Mouse (Mus musculus): ENCODE data around the gene Dock9. TPM values are rescaled to one million over a fixed set of nuclear protein-coding genes. Genes with fewer than 3 reads are reported as not detected.
A peak's percentile ranks its signal among the peaks of the same experiment; 100 is the strongest.

The Dock9 gene
- total and polyA plus RNA-seq, 2 experiments from 2014 or later: 14.0 to 68.8 TPM

GRCm38 (mm10) chr14:121738431-121739403, 58.9 kb downstream of the Dock9 start:
- peaks cover 20% of the 10 kb centered on the region; the same call in 1 of the 2 replicates for H3K4me1 ChIP-seq (ENCODE audit: insufficient read depth, low read length)
- H3K9ac ChIP-seq (replicated peaks; ENCODE audit: low read length, poor library complexity, severe bottlenecking): peak overlapping the region; percentile 65
- DNase-seq (ENCODE audit: low spot score) (peak; percentile 60), ATAC-seq (ENCODE audit: low FRiP score) (peak; percentile 67)
- H3K36me3 ChIP-seq (ENCODE audit: insufficient read depth, low read length): no peaks in the 10 kb centered on the region
- H3K4me2 ChIP-seq (ENCODE audit: low read depth, low read length, poor library complexity, severe bottlenecking): peak overlapping the region; percentile 66
- H3K27ac ChIP-seq (ENCODE audit: low read depth, low read length): peak overlapping the region; percentile 78
- 26% methylated on average over 24 of the region's 24 CpGs for whole genome bisulfite sequencing
- TF ChIP-seq CTCF (IDR thresholded peaks at IDR 0.05): no peak
- H3K4me3 ChIP-seq (ENCODE audit: low read depth, low read length): peak overlapping the region; percentile 46
- no peaks in the 10 kb centered on the region for H3K27me3 ChIP-seq (ENCODE audit: insufficient read depth, low read length)
- H3K9me3 ChIP-seq (ENCODE audit: low read length): no peaks in the 10 kb centered on the region

GRCm38 (mm10) chr14:121737277-121737676, 60.4 kb downstream of the Dock9 start:
- DNase-seq (ENCODE audit: low spot score): no peak
- Histone ChIP-seq H3K27me3 (ENCODE audit: insufficient read depth, low read length) (no peaks in the 10 kb centered on the region), H3K36me3 (ENCODE audit: insufficient read depth, low read length) (no peaks in the 10 kb centered on the region), H3K9ac (replicated peaks; ENCODE audit: low read length, poor library complexity, severe bottlenecking) (peak overlapping the region; percentile 65), H3K9me3 (ENCODE audit: low read length) (no peaks in the 10 kb centered on the region), H3K4me2 (ENCODE audit: low read depth, low read length, poor library complexity, severe bottlenecking) (peak overlapping the region; percentile 66), H3K4me1 (ENCODE audit: insufficient read depth, low read length) (peaks cover 24% of the 10 kb centered on the region; the same call in 1 of the 2 replicates), H3K27ac (ENCODE audit: low read depth, low read length) (0 out of 2 replicates have a peak overlapping the region, but pooled peaks have one; percentile 78), H3K4me3 (ENCODE audit: low read depth, low read length) (peak overlapping the region; percentile 46)
- WGBS: 79% methylated on average over 8 of the region's 8 CpGs
- no peak for TF ChIP-seq CTCF (IDR thresholded peaks at IDR 0.05)
- ATAC-seq (ENCODE audit: low FRiP score): no peak

GRCm38 (mm10) chr14:121735678-121736077, 62.0 kb downstream of the Dock9 start:
- H3K36me3 ChIP-seq (ENCODE audit: insufficient read depth, low read length): no peaks in the 10 kb centered on the region
- no peak overlapping the region for H3K4me3 ChIP-seq (ENCODE audit: low read depth, low read length)
- H3K9me3 ChIP-seq (ENCODE audit: low read length): no peaks in the 10 kb centered on the region
- TF ChIP-seq CTCF (IDR thresholded peaks at IDR 0.05): peak; percentile 56
- no peak overlapping the region for H3K27ac ChIP-seq (ENCODE audit: low read depth, low read length)
- no peaks in the 10 kb centered on the region for H3K27me3 ChIP-seq (ENCODE audit: insufficient read depth, low read length)
- H3K4me2 ChIP-seq (ENCODE audit: low read depth, low read length, poor library complexity, severe bottlenecking): peak overlapping the region; percentile 66
- DNase-seq (ENCODE audit: low spot score) (no peak), ATAC-seq (ENCODE audit: low FRiP score) (no peak)
- H3K4me1 ChIP-seq (ENCODE audit: insufficient read depth, low read length): peaks cover 24% of the 10 kb centered on the region; the same call in 1 of the 2 replicates
- no peak overlapping the region for H3K9ac ChIP-seq (replicated peaks; ENCODE audit: low read length, poor library complexity, severe bottlenecking)
- WGBS: 69% methylated on average over 7 of the region's 7 CpGs

- ATAC-seq (ENCODE audit: low FRiP score) (no peak), DNase-seq (ENCODE audit: low spot score) (no peak)
- Histone ChIP-seq H3K4me1 (ENCODE audit: insufficient read depth, low read length) (peaks cover 14% of the 10 kb centered on the region; the same call in 1 of the 2 replicates), H3K9ac (replicated peaks; ENCODE audit: low read length, poor library complexity, severe bottlenecking) (no peak overlapping the region), H3K4me2 (ENCODE audit: low read depth, low read length, poor library complexity, severe bottlenecking) (0 out of 2 replicates have a peak overlapping the region, but pooled peaks have one; percentile 18), H3K27me3 (ENCODE audit: insufficient read depth, low read length) (no peaks in the 10 kb centered on the region), H3K9me3 (ENCODE audit: low read length) (no peaks in the 10 kb centered on the region), H3K27ac (ENCODE audit: low read depth, low read length) (no peak overlapping the region), H3K4me3 (ENCODE audit: low read depth, low read length) (no peak overlapping the region), H3K36me3 (ENCODE audit: insufficient read depth, low read length) (no peaks in the 10 kb centered on the region)
- WGBS: 83% methylated on average over 7 of the region's 7 CpGs
- TF ChIP-seq CTCF (IDR thresholded peaks at IDR 0.05): no peak
Observed at GRCm38 (mm10) chr14:121734217-121734616, 63.4 kb downstream of the Dock9 start.

- no peak for DNase-seq (ENCODE audit: low spot score)
- no peaks in the 10 kb centered on the region for H3K36me3 ChIP-seq (ENCODE audit: insufficient read depth, low read length)
- 94% methylated on average over 12 of the region's 12 CpGs for WGBS
- peaks cover 13% of the 10 kb centered on the region; the same call in 1 of the 2 replicates for H3K4me1 ChIP-seq (ENCODE audit: insufficient read depth, low read length)
- H3K27me3 ChIP-seq (ENCODE audit: insufficient read depth, low read length): no peaks in the 10 kb centered on the region
- H3K27ac ChIP-seq (ENCODE audit: low read depth, low read length): no peak overlapping the region
- no peak overlapping the region for H3K9ac ChIP-seq (replicated peaks; ENCODE audit: low read length, poor library complexity, severe bottlenecking)
- no peak overlapping the region for H3K4me3 ChIP-seq (ENCODE audit: low read depth, low read length)
- H3K9me3 ChIP-seq (ENCODE audit: low read length): no peaks in the 10 kb centered on the region
- TF ChIP-seq CTCF (IDR thresholded peaks at IDR 0.05): no peak
- 0 out of 2 replicates have a peak overlapping the region, but pooled peaks have one; percentile 18 for H3K4me2 ChIP-seq (ENCODE audit: low read depth, low read length, poor library complexity, severe bottlenecking)
- ATAC-seq (ENCODE audit: low FRiP score): no peak
Observed at GRCm38 (mm10) chr14:121733694-121734093, 63.9 kb downstream of the Dock9 start.

- no peak for DNase-seq (ENCODE audit: low spot score)
- WGBS: 18% methylated on average over 8 of the region's 8 CpGs
- Histone ChIP-seq H3K4me2 (ENCODE audit: low read depth, low read length, poor library complexity, severe bottlenecking) (peak overlapping the region; percentile 12; the same call in 1 of the 2 replicates), H3K4me3 (ENCODE audit: low read depth, low read length) (no peak overlapping the region), H3K4me1 (ENCODE audit: insufficient read depth, low read length) (peaks cover 13% of the 10 kb centered on the region; the same call in 1 of the 2 replicates), H3K27ac (ENCODE audit: low read depth, low read length) (no peak overlapping the region), H3K9ac (replicated peaks; ENCODE audit: low read length, poor library complexity, severe bottlenecking) (no peak overlapping the region), H3K36me3 (ENCODE audit: insufficient read depth, low read length) (no peaks in the 10 kb centered on the region), H3K9me3 (ENCODE audit: low read length) (no peaks in the 10 kb centered on the region), H3K27me3 (ENCODE audit: insufficient read depth, low read length) (no peaks in the 10 kb centered on the region)
- TF ChIP-seq CTCF (IDR thresholded peaks at IDR 0.05): no peak
- ATAC-seq (ENCODE audit: low FRiP score): no peak
Observed at GRCm38 (mm10) chr14:121732196-121732595, 65.4 kb downstream of the Dock9 start.

All from midbrain, postnatal 0 days (tissue).